Mouse (Mus musculus) thymus, adult 2 months (tissue): ENCODE data around the gene V1ra8. TPM values are rescaled to one million over a fixed set of nuclear protein-coding genes. Genes with fewer than 3 reads are reported as not detected.
"Not testable (repeated sequence)": the region's sequence is repeated elsewhere in the genome, so short reads cannot be mapped to it uniquely, and the experiment has no call there.

Source experiments
- DNase-seq: peaks from one replicate; pipeline ENCODE4 v3.0.0; 2021
- H3K27ac ChIP-seq: fragments of 200-500 bp; 2 replicates; pipeline ENCODE4 v1.5.1; 2012; ENCODE audit warnings: low read length, control low read depth; ENCODE audit not compliant: control insufficient read depth, insufficient read depth
- H3K27me3 ChIP-seq: fragments of 200-500 bp; 2 replicates; pipeline ENCODE4 v1.6.1; 2012; ENCODE audit warnings: mild to moderate bottlenecking, low read length, moderate library complexity, mixed read lengths; ENCODE audit not compliant: control insufficient read depth, insufficient read depth
- H3K36me3 ChIP-seq: fragments of 200-500 bp; 2 replicates; pipeline ENCODE4 v1.6.1; 2012; ENCODE audit warnings: mild to moderate bottlenecking, low read length, moderate library complexity; ENCODE audit not compliant: control insufficient read depth, insufficient read depth
- H3K4me1 ChIP-seq: fragments of 200-500 bp; replicated peaks from 2 replicates; pipeline ENCODE4 v1.6.1; 2012; ENCODE audit warnings: low read length; ENCODE audit not compliant: control insufficient read depth, insufficient read depth
- H3K4me3 ChIP-seq: fragments of 200-500 bp; 2 replicates; pipeline ENCODE4 v1.5.1; 2012; ENCODE audit warnings: mild to moderate bottlenecking, low read length, control low read depth, moderate library complexity; ENCODE audit not compliant: control insufficient read depth, insufficient read depth
- CTCF ChIP-seq: fragments of 200-500 bp; IDR thresholded peaks from 2 replicates; pipeline ENCODE4 v1.5.1; 2012; ENCODE audit warnings: mild to moderate bottlenecking, control low read depth, low read length, moderate library complexity, borderline replicate concordance; ENCODE audit not compliant: control insufficient read depth, poor library complexity, insufficient read depth; ENCODE audit errors: extremely low read depth
- POLR2A ChIP-seq: fragments of 200-500 bp; IDR thresholded peaks from 2 replicates; pipeline ENCODE4 v1.6.1; 2012; ENCODE audit warnings: mild to moderate bottlenecking, low read length, control low read depth, moderate library complexity; ENCODE audit not compliant: control insufficient read depth, poor library complexity, insufficient read depth; ENCODE audit errors: extremely low read depth
- WGBS: fragments of 180-500 bp; shearing (Covaris S2); methylation state at CpG from one replicate; pipeline ENCODE4 v1.1.7; 2018; 5-methylcytosine and 5-hydroxymethylcytosine counted together
- polyA plus RNA-seq: library from polyadenylated mRNA; depleted of rRNA; stranded (reverse); fragments of >200 nt; gene quantifications from 2 replicates; pipeline ENCODE4 v1.2.3, GENCODE M21; 2012; rRNA removed

The V1ra8 gene
- not detected in 2 replicates for polyA plus RNA-seq

- not testable (repeated sequence) for H3K27ac ChIP-seq, DNase-seq, H3K4me3 ChIP-seq, H3K36me3 ChIP-seq, H3K27me3 ChIP-seq, H3K4me1 ChIP-seq
- WGBS, result 78% methylated on average over 2 of the region's 2 CpGs
Observed at GRCm38 (mm10) chr6:90202493-90202892, at the start of gene V1ra8. Gene V1ra8, plus strand, starts transcription at chr6:90202793.

DNA sequence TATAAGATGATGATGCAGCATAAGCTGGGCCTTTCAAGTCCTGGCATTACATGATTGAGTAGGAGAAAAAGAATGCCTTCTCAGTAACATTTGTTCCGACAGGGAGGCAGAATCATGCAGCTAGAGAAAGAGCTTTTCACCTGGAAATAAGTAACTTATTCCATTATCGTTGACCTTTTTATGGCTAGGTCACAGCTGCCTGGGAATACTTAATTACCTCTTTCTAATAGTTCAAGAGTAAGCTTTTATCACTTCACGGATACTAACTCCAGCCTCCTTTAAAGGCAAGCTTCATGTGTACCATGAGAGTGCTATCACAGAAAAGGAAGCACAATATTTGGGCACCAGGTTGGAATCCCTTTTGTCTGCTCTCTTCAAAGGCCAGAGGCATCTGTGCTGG, 42.5 kb upstream of the V1ra8 start:
- Histone ChIP-seq H3K27ac (no peak overlapping the region), H3K36me3 (no peaks in the 10 kb centered on the region), H3K27me3 (no peaks in the 10 kb centered on the region), H3K4me3 (no peak overlapping the region), H3K4me1 (no peaks in the 10 kb centered on the region)
- WGBS, result 94% methylated on average over 3 of the region's 3 CpGs
- TF ChIP-seq CTCF (no peak), POLR2A (no peak)
- DNase-seq, result no peak

- H3K4me3 ChIP-seq, result no peak within 1 kb of the TSS
- no peak for TF ChIP-seq CTCF
- no peak for TF ChIP-seq POLR2A
- 67% methylated on average over 2 of the region's 2 CpGs for WGBS
- DNase-seq, result no peak
- no peaks in the 10 kb centered on the region for H3K27me3 ChIP-seq
- no peak within 1 kb of the TSS for H3K27ac ChIP-seq
- H3K36me3 ChIP-seq, result no peaks in the 10 kb centered on the region
- no peaks in the 10 kb centered on the region for H3K4me1 ChIP-seq
Observed at GRCm38 (mm10) chr6:90174508-90174907, 28.1 kb upstream of the V1ra8 start, which contains the start of gene Vmn1r52. Gene Vmn1r52, plus strand, starts transcription at chr6:90174808.

DNA sequence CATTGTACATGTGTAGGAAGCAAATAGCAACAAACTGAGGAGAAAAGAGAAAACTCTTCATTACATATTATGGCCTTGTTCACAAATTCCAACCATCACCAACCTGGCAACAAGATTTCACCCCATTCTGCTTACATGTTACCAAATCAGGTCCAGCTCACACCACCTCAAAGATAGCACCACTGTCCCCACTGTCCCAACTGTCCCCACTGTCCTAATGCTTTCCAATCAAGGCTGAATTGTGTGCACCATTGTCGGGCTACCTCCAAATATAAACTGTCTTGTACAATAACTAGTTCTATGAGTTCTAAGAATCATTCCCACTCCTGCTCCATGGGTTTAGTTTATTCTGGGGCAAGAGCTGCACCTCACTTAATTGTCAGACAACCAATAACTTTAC, 21.7 kb downstream of the V1ra8 start, which contains the start of gene Vmn1r53:
TSS of gene Vmn1r53 (minus strand) at position 101 of the 400 bp plus-strand sequence.
- WGBS, result 98% methylated on average over 1 of the region's 1 CpGs

DNA sequence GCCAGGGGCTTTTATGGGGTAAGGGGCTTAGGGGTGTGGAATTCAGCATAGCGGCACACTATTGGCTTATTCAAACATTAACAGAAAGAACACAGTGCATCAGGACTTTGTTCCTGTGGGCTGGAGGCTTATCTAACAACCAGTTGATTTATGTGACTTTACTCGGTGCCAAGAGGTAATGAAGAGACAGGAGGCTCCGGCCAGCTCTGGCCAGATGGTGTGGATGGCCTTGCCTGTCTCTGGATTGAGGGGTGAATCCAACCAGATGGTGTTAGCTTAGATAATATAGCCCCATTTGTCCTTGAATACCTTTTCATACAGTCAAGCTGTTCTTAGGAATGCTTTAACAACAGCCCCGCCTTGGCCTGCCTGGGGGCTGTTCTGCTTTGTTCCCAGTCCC, 29.5 kb downstream of the V1ra8 start:
- H3K36me3 ChIP-seq, DNase-seq, H3K4me3 ChIP-seq, H3K27ac ChIP-seq, H3K27me3 ChIP-seq, H3K4me1 ChIP-seq: not testable (repeated sequence)
- WGBS, result 93% methylated on average over 4 of the region's 4 CpGs

More for the DNA sequence above, 21.7 kb downstream of the V1ra8 start, which contains the start of gene Vmn1r53:
- Histone ChIP-seq H3K4me3 (no peak within 1 kb of the TSS), H3K27me3 (no peaks in the 10 kb centered on the region), H3K27ac (no peak within 1 kb of the TSS), H3K4me1 (no peaks in the 10 kb centered on the region), H3K36me3 (no peaks in the 10 kb centered on the region)
- no peak for DNase-seq
- TF ChIP-seq POLR2A (no peak), CTCF (no peak)

- WGBS, result 65% methylated on average over 27 of the region's 27 CpGs
- H3K4me3 ChIP-seq, result no peak overlapping the region
- H3K27ac ChIP-seq, result no peak overlapping the region
- DNase-seq, result no peak
- no peaks in the 10 kb centered on the region for H3K36me3 ChIP-seq
- TF ChIP-seq POLR2A, result no peak
- TF ChIP-seq CTCF, result no peak
- no peaks in the 10 kb centered on the region for H3K27me3 ChIP-seq
- H3K4me1 ChIP-seq, result no peaks in the 10 kb centered on the region
Observed at GRCm38 (mm10) chr6:90232681-90233080, 30.1 kb downstream of the V1ra8 start.

DNA sequence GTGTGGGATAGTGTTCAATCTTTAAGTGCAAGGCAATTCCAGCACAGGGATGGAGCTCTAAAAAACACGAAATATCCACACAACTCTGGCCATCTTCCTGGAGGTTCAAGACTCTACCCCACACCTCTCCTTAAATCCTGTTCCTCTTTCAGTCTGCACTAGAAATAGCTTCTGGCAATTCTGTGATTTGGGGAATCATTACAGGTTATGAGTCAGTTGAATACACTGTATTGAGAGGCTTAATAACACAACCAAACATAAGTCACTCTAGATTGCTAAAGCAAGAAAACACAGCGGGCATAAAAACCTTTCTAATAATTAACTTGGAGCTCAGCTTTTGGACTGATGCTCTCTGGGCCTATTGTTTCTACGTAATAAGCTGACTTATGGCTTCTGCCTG, 41.4 kb downstream of the V1ra8 start:
- Histone ChIP-seq H3K27ac (no peak overlapping the region), H3K36me3 (no peaks in the 10 kb centered on the region), H3K27me3 (no peaks in the 10 kb centered on the region), H3K4me3 (no peak overlapping the region), H3K4me1 (no peaks in the 10 kb centered on the region)
- TF ChIP-seq POLR2A, result no peak
- no peak for TF ChIP-seq CTCF
- DNase-seq, result no peak
- 87% methylated on average over 3 of the region's 3 CpGs for WGBS

DNA sequence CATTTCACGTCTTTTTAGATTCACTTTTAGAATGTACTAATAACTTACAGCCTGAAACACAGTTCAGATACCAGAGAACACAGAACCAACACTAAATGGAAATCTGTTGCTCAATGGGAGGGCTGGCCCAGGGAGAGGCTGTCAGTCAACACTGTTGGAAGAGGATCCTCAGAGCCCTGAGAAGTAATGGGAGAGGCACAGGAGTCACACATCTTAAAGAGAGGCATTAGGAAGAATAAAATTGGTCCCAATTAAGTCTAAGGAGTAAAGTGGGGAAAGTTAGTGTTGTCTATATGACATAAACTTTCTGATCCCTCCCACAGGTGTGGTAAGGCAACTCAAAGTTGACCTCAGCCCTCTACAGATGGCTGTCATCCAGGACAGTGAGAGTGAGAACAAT, 43.4 kb downstream of the V1ra8 start, which contains the start of gene Vmn1r54:
TSS of gene Vmn1r54 (plus strand) at position 301 of the 400 bp plus-strand sequence.
- WGBS, result 65% methylated on average over 1 of the region's 1 CpGs
- H3K36me3 ChIP-seq, result no peaks in the 10 kb centered on the region
- H3K4me1 ChIP-seq, result no peaks in the 10 kb centered on the region
- H3K27ac ChIP-seq, result no peak within 1 kb of the TSS
- no peaks in the 10 kb centered on the region for H3K27me3 ChIP-seq
- TF ChIP-seq POLR2A (no peak), CTCF (no peak)
- no peak within 1 kb of the TSS for H3K4me3 ChIP-seq
- no peak for DNase-seq

Other genes with a start within 250 kb of the V1ra8 start
- not detected in 2 replicates for gene Vmn1r46, start 233.5 kb upstream of the V1ra8 start, polyA plus RNA-seq
- not detected in 2 replicates for gene Vmn1r47, start 186.6 kb upstream of the V1ra8 start, polyA plus RNA-seq
- gene Vmn1r48, start 166.0 kb upstream of the V1ra8 start, polyA plus RNA-seq, result not detected in 2 replicates
- not detected in 2 replicates for gene Vmn1r49, start 124.3 kb upstream of the V1ra8 start, polyA plus RNA-seq
- not detected in 2 replicates for gene Vmn1r50, start 101.4 kb upstream of the V1ra8 start, polyA plus RNA-seq
- not detected in 2 replicates for gene Vmn1r51, start 80.2 kb upstream of the V1ra8 start, polyA plus RNA-seq
- gene Vmn1r52, start 28.0 kb upstream of the V1ra8 start, polyA plus RNA-seq, result not detected in 2 replicates
- not detected in 2 replicates for gene Vmn1r53, start 21.6 kb downstream of the V1ra8 start, polyA plus RNA-seq
- not detected in 2 replicates for gene Vmn1r54, start 43.5 kb downstream of the V1ra8 start, polyA plus RNA-seq
- not detected in 2 replicates for gene BC048671, start 98.4 kb downstream of the V1ra8 start, polyA plus RNA-seq
- gene Chst13, start 122.4 kb downstream of the V1ra8 start, polyA plus RNA-seq, result 0.50 and 0.57 TPM in 2 replicates
- gene Uroc1, start 130.5 kb downstream of the V1ra8 start, polyA plus RNA-seq, result 0.09 and 1.1 TPM in 2 replicates
- 42.9 and 66.5 TPM in 2 replicates for gene Zxdc, start 166.7 kb downstream of the V1ra8 start, polyA plus RNA-seq
- 0.05 and 0.26 TPM in 2 replicates for gene Cfap100, start 226.0 kb downstream of the V1ra8 start, polyA plus RNA-seq